Mouse (Mus musculus): ENCODE data around the gene Tpsb2. TPM values are rescaled to one million over a fixed set of nuclear protein-coding genes. Genes with fewer than 3 reads are reported as not detected.

Tpsb2 gene
- under 1 TPM in 1 of 2 experiments, not detected in 1; 0.96 TPM for total RNA-seq (2021)

DNA sequence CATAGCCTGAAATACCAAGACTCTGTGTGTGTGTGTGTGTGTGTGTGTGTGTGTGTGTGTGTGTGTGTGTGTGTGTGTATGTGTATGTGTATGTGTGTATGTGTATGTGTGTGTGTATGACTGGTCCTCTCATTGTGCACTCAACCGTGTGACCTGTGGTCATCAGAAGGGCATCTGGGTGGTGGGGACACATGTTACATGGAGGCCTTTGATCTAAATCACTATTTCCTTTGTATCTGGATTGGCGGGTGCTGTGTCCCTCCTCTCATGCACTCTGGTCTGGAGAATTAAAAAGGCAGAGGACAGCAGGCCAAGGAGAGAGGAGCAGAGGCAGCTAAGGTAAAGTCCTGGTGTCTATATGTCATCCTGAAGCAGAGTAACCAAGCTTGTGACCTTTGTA lies at the start of gene Tpsb2:
TSS of gene Tpsb2 (plus strand) at position 301 of the 400 bp plus-strand sequence.
- DNase-seq = no peak

GRCm38 (mm10) chr17:25318354-25318753 lies 47.8 kb upstream of the Tpsb2 start, which contains the start of gene Prss29:
Prss29 (plus strand) TSS chr17:25318654.
- DNase-seq = no peak

- DNase-seq = no peak
These were observed 45.3 kb upstream of the Tpsb2 start for GRCm38 (mm10) chr17:25320819-25321218.

- no peak for DNase-seq
These were observed 43.2 kb upstream of the Tpsb2 start for GRCm38 (mm10) chr17:25322930-25323329.

DNA sequence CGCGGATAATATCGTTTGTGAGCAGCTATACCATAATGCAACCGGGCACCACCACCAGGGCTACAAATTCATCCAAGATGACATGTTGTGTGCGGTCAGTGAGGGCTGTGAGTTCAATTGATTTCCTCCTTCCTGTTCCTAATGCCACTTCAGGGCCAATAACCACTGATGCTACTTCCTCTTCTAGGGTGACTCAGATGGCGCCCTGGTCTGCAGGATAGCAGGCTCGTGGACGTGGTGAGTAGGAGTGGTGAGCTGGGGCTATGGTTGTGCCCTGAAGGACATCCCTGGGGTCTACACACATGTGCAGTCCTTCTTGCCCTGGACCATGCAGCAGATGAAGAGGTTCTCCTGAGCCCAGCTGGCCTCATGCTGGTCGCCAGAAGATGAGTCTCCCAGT lies 33.8 kb upstream of the Tpsb2 start:
- DNase-seq = no peak

GRCm38 (mm10) chr17:25333943-25334342 lies 32.2 kb upstream of the Tpsb2 start:
- DNase-seq = peak; percentile 61 to 63

GRCm38 (mm10) chr17:25338218-25338617 lies 27.9 kb upstream of the Tpsb2 start:
- DNase-seq = no peak

- DNase-seq = no peak
These were observed 26.1 kb upstream of the Tpsb2 start for GRCm38 (mm10) chr17:25340003-25340402.

DNA sequence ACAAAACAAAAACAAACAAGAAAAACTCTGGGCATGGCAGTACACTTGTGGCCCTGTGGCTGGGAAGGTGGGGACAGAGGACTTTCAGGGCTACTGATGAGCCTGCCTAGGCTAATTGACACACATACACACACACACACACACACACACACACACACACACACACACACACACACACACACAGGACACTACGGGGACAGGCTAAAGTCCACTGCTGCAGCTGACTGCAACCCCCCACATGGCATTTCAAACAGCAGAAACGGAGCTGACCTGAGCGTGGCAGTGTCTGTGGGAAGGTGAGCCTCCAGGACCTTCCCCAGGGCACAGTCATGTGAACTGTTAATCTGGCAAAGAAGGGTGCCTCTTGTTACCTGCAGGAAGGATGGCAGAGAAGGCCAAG lies 24.6 kb upstream of the Tpsb2 start:
- DNase-seq = no peak

GRCm38 (mm10) chr17:25345462-25345861 lies 20.6 kb upstream of the Tpsb2 start, which contains the start of gene Tpsab1:
Tpsab1 (minus strand) TSS chr17:25345562.
- no peak for DNase-seq

DNA sequence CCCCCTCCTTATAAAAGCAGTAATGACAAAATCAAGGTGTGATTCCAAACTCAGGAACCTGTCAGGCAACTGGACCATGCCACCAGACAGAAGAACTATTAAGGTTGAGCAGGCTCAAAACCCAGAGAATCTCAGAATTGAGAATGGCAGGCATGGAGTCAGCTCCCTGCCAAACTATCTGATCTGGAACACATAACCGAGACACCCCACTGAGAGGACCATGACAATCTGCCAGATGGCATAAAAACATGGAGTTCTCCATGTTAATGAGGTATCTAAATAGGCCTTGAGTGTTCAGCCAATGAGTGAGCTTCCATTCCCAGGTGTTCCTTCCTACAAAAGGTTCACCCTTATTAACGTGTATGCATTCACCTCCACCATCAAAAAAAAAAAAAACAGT lies 4.8 kb upstream of the Tpsb2 start:
- DNase-seq = no peak

DNA sequence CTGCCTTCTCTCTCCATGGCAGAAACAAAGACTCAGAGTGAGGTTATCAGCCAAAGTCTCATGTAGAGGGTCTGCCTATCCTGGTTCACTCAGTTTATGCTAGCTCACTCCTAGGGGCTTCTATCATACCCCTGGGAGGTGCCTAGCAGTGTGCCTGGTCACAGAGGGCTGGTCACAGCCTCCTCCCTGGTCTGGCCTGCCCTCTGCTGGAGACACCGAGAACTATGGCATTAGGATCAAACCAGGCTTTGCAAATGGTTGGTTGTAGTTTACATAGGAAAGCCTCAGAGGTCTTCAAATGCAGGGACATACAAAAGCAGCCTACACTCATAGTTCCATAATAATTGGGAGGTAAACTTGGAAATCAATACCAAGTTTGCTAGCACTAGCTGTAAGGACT lies 2.4 kb upstream of the Tpsb2 start:
- peak in 1 of 2 experiments; percentile 53 for DNase-seq

DNA sequence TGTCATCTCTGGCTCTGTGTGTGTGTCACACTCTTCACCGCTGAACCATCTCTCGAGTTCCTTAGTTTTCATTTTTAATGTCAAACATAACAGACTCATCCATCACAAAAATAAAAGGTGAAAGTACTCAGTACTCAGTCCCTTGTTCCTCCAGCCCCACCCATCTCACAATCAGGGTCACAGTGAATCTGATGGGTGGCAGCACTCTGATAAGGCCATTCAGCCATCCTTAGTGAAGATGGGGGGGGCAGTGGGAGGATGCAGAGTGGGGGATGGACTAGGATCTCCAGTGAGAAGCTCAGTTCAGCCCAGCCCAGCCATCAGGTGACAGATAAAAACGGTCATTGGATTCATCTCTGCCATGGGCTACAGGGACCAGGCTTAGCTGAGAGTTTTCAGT lies 2.9 kb downstream of the Tpsb2 start, which contains the start of gene Tpsg1:
TSS of gene Tpsg1 (plus strand) at position 301 of the 400 bp plus-strand sequence.
- DNase-seq = no peak

DNA sequence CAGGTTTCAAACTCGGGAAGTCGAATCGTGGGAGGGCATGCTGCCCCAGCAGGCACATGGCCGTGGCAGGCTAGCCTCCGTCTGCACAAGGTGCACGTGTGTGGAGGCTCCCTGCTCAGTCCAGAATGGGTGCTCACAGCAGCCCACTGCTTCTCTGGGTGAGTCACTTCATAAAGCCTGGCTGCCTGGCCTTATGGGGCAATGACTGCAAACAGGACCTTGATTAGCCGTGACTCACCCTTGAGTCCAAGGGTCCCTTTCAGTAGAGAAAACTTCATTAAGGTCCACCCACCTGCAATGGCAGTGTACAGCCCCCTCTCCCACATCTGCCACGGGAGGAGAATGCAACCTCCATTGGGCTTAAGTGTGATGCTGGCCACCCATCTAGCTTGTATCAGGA lies 6.4 kb downstream of the Tpsb2 start:
- DNase-seq = no peak

GRCm38 (mm10) chr17:25374011-25374410 lies 7.9 kb downstream of the Tpsb2 start:
- no peak for DNase-seq

GRCm38 (mm10) chr17:25394526-25394925 lies 28.4 kb downstream of the Tpsb2 start:
- DNase-seq = no peak

- peak; percentile 72 to 81 for DNase-seq
These were observed 31.9 kb downstream of the Tpsb2 start for GRCm38 (mm10) chr17:25397804-25398519.

DNA sequence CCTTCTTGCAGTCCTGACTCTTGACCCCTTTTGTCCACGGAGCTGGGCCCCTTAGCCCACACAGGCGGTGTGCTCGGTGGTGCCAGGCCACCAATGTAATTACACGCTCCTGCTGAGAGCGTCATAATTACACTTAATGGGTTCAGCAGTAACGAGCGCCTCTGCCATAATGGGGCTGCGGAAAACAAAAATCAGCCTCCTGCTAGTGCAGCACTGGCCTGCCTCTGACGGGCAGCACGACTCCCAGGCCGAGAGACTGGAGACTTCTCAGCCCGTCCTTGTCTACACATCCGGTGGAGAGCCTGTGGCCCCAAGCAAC lies 32.4 kb downstream of the Tpsb2 start:
- no peak for DNase-seq

DNA sequence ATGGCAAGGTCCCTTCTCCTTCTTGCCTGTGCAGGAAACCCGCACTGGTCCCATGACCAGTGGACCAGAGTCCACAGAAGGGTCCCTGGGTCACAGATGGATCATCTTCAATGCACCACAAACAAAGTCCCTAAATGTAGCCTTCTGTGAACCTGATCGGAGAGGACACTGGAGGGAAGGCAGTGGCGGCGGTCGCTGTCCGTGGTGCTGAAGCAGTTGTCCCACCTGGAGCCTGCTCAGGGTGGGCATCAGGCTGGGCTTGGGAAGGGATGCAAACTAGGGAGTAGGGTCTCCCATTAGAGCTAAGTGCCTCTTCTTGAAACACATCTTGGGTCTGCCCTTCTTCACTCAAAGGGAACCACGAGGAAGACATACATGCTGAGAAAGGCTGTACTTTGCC lies 34.3 kb downstream of the Tpsb2 start:
- no peak for DNase-seq

DNA sequence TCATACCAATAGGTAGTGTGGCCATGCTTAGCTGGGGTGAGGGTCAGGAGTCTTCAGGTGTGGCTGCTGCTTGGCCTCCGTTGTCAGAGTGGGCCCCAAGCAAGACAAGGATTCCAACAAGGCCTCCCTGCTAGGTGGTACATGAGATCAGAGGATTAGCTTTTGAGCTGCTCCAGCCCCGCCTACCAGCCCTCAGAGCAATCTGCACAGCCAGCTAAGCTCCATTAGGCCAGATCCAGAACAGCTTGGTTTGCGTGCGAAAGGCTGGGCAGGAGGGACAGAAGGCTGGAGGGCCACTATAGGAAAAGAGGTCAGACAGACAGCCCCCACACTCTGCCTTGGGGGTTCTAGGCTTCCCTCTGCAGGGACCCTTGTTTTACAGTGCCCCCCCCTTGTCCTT lies 35.4 kb downstream of the Tpsb2 start:
- no peak for DNase-seq

GRCm38 (mm10) chr17:25402224-25402623 lies 36.1 kb downstream of the Tpsb2 start:
- DNase-seq = no peak

- no peak for DNase-seq
These were observed 38.1 kb downstream of the Tpsb2 start for GRCm38 (mm10) chr17:25404190-25404589.

DNA sequence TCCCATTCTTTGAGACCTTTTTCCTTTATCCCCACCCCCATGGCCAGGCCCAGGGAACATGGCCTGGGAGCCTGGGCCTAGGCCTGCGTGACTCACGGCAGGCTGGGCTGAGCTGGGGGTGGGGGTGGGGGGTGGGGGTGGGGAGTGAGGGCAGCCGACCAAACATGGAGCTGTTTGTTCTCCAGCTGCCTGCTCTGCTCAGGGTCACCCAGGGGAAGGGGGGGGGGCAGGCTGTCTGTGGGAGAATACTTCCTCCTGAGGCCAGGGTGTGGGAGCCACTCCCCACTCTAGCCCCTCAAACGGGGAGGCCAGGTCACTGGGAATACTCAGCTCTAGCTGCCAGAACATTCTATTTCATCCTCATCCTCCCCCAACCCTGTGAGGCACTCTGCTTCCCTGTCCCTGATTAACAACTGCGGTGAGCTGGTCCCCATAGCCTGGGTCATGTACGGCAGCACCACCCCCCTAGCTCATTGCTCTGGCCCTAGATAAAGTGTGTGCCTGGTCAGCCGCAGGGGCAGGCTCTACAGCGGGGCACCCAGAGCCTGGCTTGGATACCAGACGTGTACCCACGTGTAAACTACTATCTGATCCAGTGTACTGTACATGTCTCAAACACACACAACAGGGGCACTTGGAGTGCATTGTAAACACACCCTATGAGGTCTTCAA lies 39.3 kb downstream of the Tpsb2 start:
- no peak for DNase-seq

- DNase-seq = peak; percentile 67
These were observed 39.9 kb downstream of the Tpsb2 start for GRCm38 (mm10) chr17:25406011-25406441.

All from layer of hippocampus, postnatal 36 days (tissue).